Mouse (Mus musculus): ENCODE data around the gene Ajm1.

GRCm38 (mm10) chr2:25617578-25617977 lies 36.0 kb upstream of the Ajm1 start, which contains the start of gene Ccdc183:
- no peak for TF ChIP-seq CTCF (IDR thresholded peaks at IDR 0.05; ENCODE audit: low read depth, low read length)
- no peak for TF ChIP-seq POLR2AphosphoS5 (IDR thresholded peaks at IDR 0.05; ENCODE audit: insufficient replicate concordance, low read depth, low read length)
- no peak for TF ChIP-seq GATA1 (IDR thresholded peaks at IDR 0.05; ENCODE audit: borderline replicate concordance, low read length)
- no peak for TF ChIP-seq TAL1 (conservative IDR thresholded peaks at IDR 0.05; ENCODE audit: low read depth, low read length)
- TF ChIP-seq GATA2 (IDR thresholded peaks at IDR 0.05; ENCODE audit: borderline replicate concordance, low read depth, low read length): no peak

Measured in G1E (cell line).